Mouse (Mus musculus): Measurements from ENCODE around the gene Ncor1.
"Not testable (repeated sequence)": the region's sequence is repeated elsewhere in the genome, so short reads cannot be mapped to it uniquely, and the experiment has no call there.

Ncor1 gene

GRCm38 (mm10) chr11:62458276-62458724, at the start of gene Ncor1, which contains the start of gene Pigl:
Gene Ncor1, minus strand, starts transcription at chr11:62458541.
Gene Pigl, plus strand, starts transcription at chr11:62458460.
- peak; percentile 90 for DNase-seq

- no peak for DNase-seq
These were observed 49.3 kb upstream of the Ncor1 start for GRCm38 (mm10) chr11:62507683-62508082.

GRCm38 (mm10) chr11:62500529-62500928, 42.2 kb upstream of the Ncor1 start:
- no peak for DNase-seq

- DNase-seq: no peak
These were observed 40.5 kb upstream of the Ncor1 start for GRCm38 (mm10) chr11:62498802-62499201.

GRCm38 (mm10) chr11:62497181-62497580, 38.8 kb upstream of the Ncor1 start:
- no peak for DNase-seq

GRCm38 (mm10) chr11:62496151-62496715, 37.9 kb upstream of the Ncor1 start:
- DNase-seq: peak; percentile 73

- DNase-seq: peak; percentile 45
These were observed 37.0 kb upstream of the Ncor1 start for GRCm38 (mm10) chr11:62495276-62495801.

- peak; percentile 86 for DNase-seq
These were observed 36.5 kb upstream of the Ncor1 start for GRCm38 (mm10) chr11:62494754-62495275.

- no peak for DNase-seq
These were observed 35.4 kb upstream of the Ncor1 start for GRCm38 (mm10) chr11:62493701-62494100.

- no peak for DNase-seq
These were observed 29.4 kb upstream of the Ncor1 start for GRCm38 (mm10) chr11:62487540-62488350.

GRCm38 (mm10) chr11:62486949-62487348, 28.6 kb upstream of the Ncor1 start:
- DNase-seq: no peak

GRCm38 (mm10) chr11:62479581-62479980, 21.2 kb upstream of the Ncor1 start:
- DNase-seq: no peak

GRCm38 (mm10) chr11:62478931-62479330, 20.6 kb upstream of the Ncor1 start:
- DNase-seq: no peak

- DNase-seq: no peak
These were observed 17.8 kb upstream of the Ncor1 start for GRCm38 (mm10) chr11:62476156-62476555.

- no peak for DNase-seq
These were observed 15.2 kb upstream of the Ncor1 start for GRCm38 (mm10) chr11:62473516-62473915.

GRCm38 (mm10) chr11:62470451-62470850, 12.1 kb upstream of the Ncor1 start:
- no peak for DNase-seq

- not testable (repeated sequence) for DNase-seq
These were observed 8.9 kb upstream of the Ncor1 start for GRCm38 (mm10) chr11:62467289-62467688.

GRCm38 (mm10) chr11:62466546-62466945, 8.2 kb upstream of the Ncor1 start:
- no peak for DNase-seq

- no peak for DNase-seq
These were observed 7.5 kb upstream of the Ncor1 start for GRCm38 (mm10) chr11:62465849-62466248.

- DNase-seq: no peak
These were observed 6.4 kb upstream of the Ncor1 start for GRCm38 (mm10) chr11:62464696-62465095.

- DNase-seq: no peak
These were observed 5.0 kb upstream of the Ncor1 start for GRCm38 (mm10) chr11:62463225-62463915.

- not testable (repeated sequence) for DNase-seq
These were observed 4.2 kb upstream of the Ncor1 start for GRCm38 (mm10) chr11:62462529-62462928.

- no peak for DNase-seq
These were observed 439 bp upstream of the Ncor1 start for GRCm38 (mm10) chr11:62458780-62459179.

All from retina, postnatal 1 day (tissue).